28 mouse cellular contexts compared by ENCODE assay signal in the genomic region with DNA sequence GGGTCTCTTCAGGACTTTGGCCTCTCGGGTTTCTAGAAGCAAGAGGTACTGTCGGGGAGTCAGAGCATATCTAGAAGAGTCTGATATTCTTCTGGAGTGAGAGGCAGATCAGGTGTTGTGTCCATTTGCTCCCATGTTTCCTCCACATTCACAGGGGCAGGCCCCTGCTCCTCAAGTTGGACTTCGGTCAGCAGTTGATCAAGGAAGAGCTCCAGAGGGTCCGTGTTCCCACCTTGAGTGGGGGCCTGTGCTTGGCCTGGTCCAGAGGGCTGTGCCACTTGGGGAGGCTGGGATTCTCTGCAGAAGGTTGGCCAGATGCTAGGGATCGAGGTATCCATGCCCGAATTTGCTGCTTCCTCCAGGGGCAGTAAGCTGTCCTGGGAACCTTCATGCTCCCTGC. TPM values are rescaled to one million over a fixed set of nuclear protein-coding genes. Genes with fewer than 3 reads are reported as not detected.
A peak's percentile ranks its signal among the peaks of the same experiment; 100 is the strongest.
DNase-seq lines count a peak whose midpoint lies in the region.
"Had no signal": no experiment of that assay in that cellular context is flagged by ENCODE, and none has a peak within 500 bp of the region (broad histone marks: within the 10 kb centered on the region; RNA-seq: fewer than 3 reads in every experiment).

No protein-coding gene starts in this region.

- DNase-seq in cerebellum, adult 11 months: peak; percentile 29
- DNase-seq in heart, adult 11 months: peak; percentile 98
- peak; percentile 27 for DNase-seq in heart, postnatal 4 days
- DNase-seq in lung, postnatal 25 days (ENCODE audit: low spot score): peak; percentile 10
- DNase-seq in ovary, postnatal 36 days (ENCODE audit: low spot score): peak; percentile 53
- DNase-seq in testis, postnatal 10 days (ENCODE audit: low spot score): peak; percentile 64
- peak; percentile 77 for DNase-seq in urinary bladder, adult 2 months (ENCODE audit: low spot score)

RNA-seq across cellular contexts. Expression of gene AW822073, which starts 3.1 kb away (rescaled TPM):
- total RNA-seq in heart, postnatal 4 days (2021): not detected
- not detected in 2 replicates for polyA plus RNA-seq in urinary bladder, adult 2 months (2012; rRNA removed)
- total RNA-seq: adrenal gland, postnatal 10 days; adrenal gland, postnatal 36 days; gastrocnemius, adult 18-20 months; gastrocnemius, postnatal 10 days; gastrocnemius, postnatal 36 days; heart, postnatal 10 days; hematopoietic stem cell, adult 5-6 weeks; MEL had no signal
- polyA plus RNA-seq: C2C12; CD4-positive, CD25-positive, alpha-beta regulatory T cell, adult 4 months; embryonic facial prominence, embryonic 11.5 days; embryonic facial prominence, embryonic 14.5 days; forebrain, embryonic 10.5 days; forebrain, embryonic 13.5 days; forebrain, embryonic 16.5 days; heart, embryonic 12.5 days; heart, embryonic 15.5 days; hindbrain, embryonic 12.5 days; hindbrain, embryonic 15.5 days; intestine, embryonic 14.5 days had no signal

RNA-seq across cellular contexts. Expression of gene Duxf3, which starts 4.7 kb away (rescaled TPM):
- total RNA-seq in heart, postnatal 4 days (2021): not detected
- not detected in 2 replicates for polyA plus RNA-seq in urinary bladder, adult 2 months (2012; rRNA removed)
- total RNA-seq: adrenal gland, postnatal 10 days; adrenal gland, postnatal 36 days; gastrocnemius, adult 18-20 months; gastrocnemius, postnatal 10 days; gastrocnemius, postnatal 36 days; granulocyte monocyte progenitor cell, adult 5-6 weeks; heart, postnatal 10 days; hematopoietic stem cell, adult 5-6 weeks; MEL had no signal
- polyA plus RNA-seq: C2C12; embryonic facial prominence, embryonic 11.5 days; embryonic facial prominence, embryonic 14.5 days; forebrain, embryonic 10.5 days; forebrain, embryonic 13.5 days; forebrain, embryonic 16.5 days; heart, embryonic 12.5 days; heart, embryonic 15.5 days; hindbrain, embryonic 12.5 days; hindbrain, embryonic 15.5 days; intestine, embryonic 14.5 days had no signal

RNA-seq across cellular contexts. Expression of gene Gm4981, which starts 8.7 kb away (rescaled TPM):
- total RNA-seq in heart, postnatal 4 days (2021): not detected
- not detected in 2 replicates for polyA plus RNA-seq in urinary bladder, adult 2 months (2012; rRNA removed)
- total RNA-seq: adrenal gland, postnatal 10 days; adrenal gland, postnatal 36 days; gastrocnemius, adult 18-20 months; gastrocnemius, postnatal 10 days; gastrocnemius, postnatal 36 days; granulocyte monocyte progenitor cell, adult 5-6 weeks; heart, postnatal 10 days; hematopoietic stem cell, adult 5-6 weeks; MEL had no signal
- polyA plus RNA-seq: C2C12; CD4-positive, CD25-positive, alpha-beta regulatory T cell, adult 4 months; embryonic facial prominence, embryonic 11.5 days; embryonic facial prominence, embryonic 14.5 days; forebrain, embryonic 10.5 days; forebrain, embryonic 13.5 days; forebrain, embryonic 16.5 days; heart, embryonic 12.5 days; heart, embryonic 15.5 days; hindbrain, embryonic 12.5 days; hindbrain, embryonic 15.5 days; intestine, embryonic 14.5 days had no signal

RNA-seq across cellular contexts. Expression of gene Gcc2, which starts 27.5 kb away (rescaled TPM):
- total RNA-seq in heart, postnatal 4 days (2021): 10 to 100 TPM; 24.6 to 29.2 TPM
- 29.4 and 32.4 TPM in 2 replicates for polyA plus RNA-seq in urinary bladder, adult 2 months (2012; rRNA removed)

Comparison
In these comparisons a context has a peak if more than half of its experiments do, and no peak if none do; other contexts are left out.
1. Peak in every context shown above with its lines: DNase-seq.
2. DNase-seq: peak in every context shown above with its lines; median percentile 98 in heart, adult 11 months; 77 in urinary bladder, adult 2 months; 64 in testis, postnatal 10 days; 53 in ovary, postnatal 36 days; 29 in cerebellum, adult 11 months; 27 in heart, postnatal 4 days; 10 in lung, postnatal 25 days.